Mouse (Mus musculus) ZHBTc4 (cell line): Measurements from ENCODE around the gene Olfr325.

Source experiments
- DNase-seq: peaks from one replicate; pipeline ENCODE4 v3.0.0-alpha.2; 2011; ENCODE audit warnings: low read depth, low spot score

Olfr325 gene

GRCm38 (mm10) chr11:58630401-58630800 is 52.9 kb downstream of the Olfr325 start, which contains the start of gene Olfr323:
TSS of gene Olfr323 (minus strand) at chr11:58630501.
- no peak for DNase-seq
